Mouse (Mus musculus): ENCODE results near the gene Slit3.

DNA sequence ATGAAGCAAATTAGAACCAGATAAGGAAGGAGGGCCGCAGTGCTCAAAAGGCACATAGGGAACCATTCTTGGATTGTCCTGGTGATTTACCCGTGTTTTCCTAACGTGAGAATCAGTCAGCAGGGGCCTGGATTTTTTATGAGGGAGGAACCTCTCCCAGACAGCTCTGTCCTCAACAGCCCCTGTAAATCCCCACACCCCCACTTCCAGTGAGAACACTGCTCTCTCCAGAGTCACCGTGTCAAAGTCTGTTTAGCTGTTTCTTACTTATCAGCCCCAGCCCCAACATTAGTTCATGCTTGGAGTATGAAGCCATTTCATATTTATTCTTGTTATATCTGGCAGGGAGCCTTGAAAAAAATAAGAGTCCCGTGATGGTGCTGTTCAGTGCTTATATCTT lies 272.8 kb downstream of the Slit3 start:
- TF ChIP-seq CTCF (IDR thresholded peaks at IDR 0.05; ENCODE audit: borderline replicate concordance, control insufficient read depth, extremely low read depth, insufficient read depth, low read length, poor library complexity) (no peak), POLR2A (IDR thresholded peaks at IDR 0.05; ENCODE audit: control insufficient read depth, extremely low read depth, insufficient read depth, low read length, poor library complexity) (no peak)

Measured in thymus, adult 2 months (tissue).